Mouse (Mus musculus) heart, embryonic 14.5 days (tissue): ENCODE results near the gene Chtf18. TPM values are rescaled to one million over a fixed set of nuclear protein-coding genes. Genes with fewer than 3 reads are reported as not detected.
"Not testable (repeated sequence)": the region's sequence is repeated elsewhere in the genome, so short reads cannot be mapped to it uniquely, and the experiment has no call there.

ENCODE experiments used
- ATAC-seq: fragments of 200-750 bp; cut with Nextera tagmentation; 2 replicates; pipeline ENCODE4 v1.8.0; 2017; ENCODE audit warnings: low read depth, moderate TSS enrichment; ENCODE audit not compliant: insufficient number of reproducible peaks, insufficient read depth, low FRiP score
- H3K27ac ChIP-seq, 2 experiments: fragments of 200-500 bp in 1 of 2; fragments of 300-500 bp in 1 of 2; sonication (generic) in 1 of 2; replicated peaks in 1 of 2; 2 replicates each; pipeline ENCODE4 v1.5.1; 2012 to 2014; ENCODE audit warnings: low read depth in 2 of 2, low read length in 2 of 2, control low read depth in 1 of 2, mild to moderate bottlenecking in 1 of 2, mixed read lengths in 1 of 2; ENCODE audit not compliant: control insufficient read depth in 1 of 2, insufficient read depth in 1 of 2
- H3K27me3 ChIP-seq: fragments of 300-500 bp; sonication (generic); 2 replicates; pipeline ENCODE4 v1.6.1; 2014; ENCODE audit warnings: mild to moderate bottlenecking, low read length, control low read depth; ENCODE audit not compliant: control insufficient read depth, insufficient read depth
- H3K36me3 ChIP-seq: fragments of 300-500 bp; sonication (generic); 2 replicates; pipeline ENCODE4 v1.6.1; 2014; ENCODE audit warnings: mild to moderate bottlenecking, control low read depth, low read length, mixed read lengths; ENCODE audit not compliant: control insufficient read depth, insufficient read depth
- H3K4me1 ChIP-seq, 2 experiments: fragments of 200-500 bp in 1 of 2; fragments of 300-500 bp in 1 of 2; sonication (generic) in 1 of 2; 2 replicates each; pipeline ENCODE4 v1.6.1; 2012 to 2014; ENCODE audit warnings: low read length in 2 of 2, control low read depth in 1 of 2, mixed read lengths in 1 of 2; ENCODE audit not compliant: control insufficient read depth in 2 of 2, insufficient read depth in 2 of 2
- H3K4me2 ChIP-seq: fragments of 300-500 bp; sonication (generic); 2 replicates; pipeline ENCODE4 v1.6.1; 2014; ENCODE audit warnings: mild to moderate bottlenecking, low read length
- H3K4me3 ChIP-seq, 2 experiments: fragments of 200-500 bp in 1 of 2; fragments of 300-500 bp in 1 of 2; sonication (generic) in 1 of 2; 2 replicates each; pipeline ENCODE4 v1.5.1; 2012 to 2014; ENCODE audit warnings: low read length in 2 of 2, mild to moderate bottlenecking in 2 of 2, control low read depth in 1 of 2, low read depth in 1 of 2, moderate library complexity in 1 of 2; ENCODE audit not compliant: control insufficient read depth in 1 of 2, insufficient read depth in 1 of 2
- H3K9ac ChIP-seq: fragments of 300-500 bp; sonication (generic); 2 replicates; pipeline ENCODE4 v1.6.1; 2014; ENCODE audit warnings: mild to moderate bottlenecking, low read length
- H3K9me3 ChIP-seq: fragments of 300-500 bp; sonication (generic); 2 replicates; pipeline ENCODE4 v1.6.1; 2016; ENCODE audit warnings: low read length, control low read depth; ENCODE audit not compliant: control insufficient read depth
- WGBS: fragments of 180-500 bp; shearing (Covaris S2); extraction: QIAGEN DNeasy Blood & Tissue Kit; methylation state at CpG from one replicate; pipeline ENCODE4 v1.1.7; 2014; 5-methylcytosine and 5-hydroxymethylcytosine counted together
- polyA plus RNA-seq: library from polyadenylated mRNA; unstranded; fragments of >200 nt; fragmentation: Nextera tagmentation; extraction: Ambion mirVana; gene quantifications from 2 replicates; pipeline ENCODE4 v1.2.1, GENCODE M21; 2014

Chtf18 gene
- polyA plus RNA-seq, 1 experiment from 2014 or later = 9.5 TPM

DNA sequence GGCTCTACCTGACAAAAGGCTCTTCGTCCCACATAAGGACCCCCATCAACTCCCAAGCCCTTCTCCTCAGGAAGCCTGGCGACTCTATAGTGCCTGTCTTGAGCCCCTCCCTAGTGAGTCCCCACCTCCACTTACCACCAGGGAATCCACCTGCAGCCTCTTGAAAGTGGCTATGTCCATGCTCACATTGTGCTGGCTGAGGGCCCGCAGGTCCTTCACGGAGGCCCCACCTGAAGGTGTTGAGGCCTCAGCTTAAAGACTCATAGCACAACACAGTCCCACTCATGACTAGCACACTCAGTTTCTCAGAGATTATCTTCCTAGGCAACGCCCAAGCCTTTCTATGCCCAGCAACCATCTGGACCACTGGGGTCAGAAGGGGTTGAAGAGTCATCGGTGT, 22.1 kb upstream of the Chtf18 start:
- Histone ChIP-seq H3K9ac (no peak overlapping the region), H3K36me3 (no peaks in the 10 kb centered on the region), H3K27me3 (no peaks in the 10 kb centered on the region; the same call in 1 of the 2 replicates), H3K27ac (no peak overlapping the region), H3K4me1 (peaks cover 6 to 7% of the 10 kb centered on the region in 2 experiments; a peak in 3 of 4 replicates), H3K4me2 (no peak overlapping the region), H3K4me3 (no peak overlapping the region), H3K9me3 (no peaks in the 10 kb centered on the region)
- no peak for ATAC-seq
- 77% methylated on average over 6 of the region's 6 CpGs for WGBS

DNA sequence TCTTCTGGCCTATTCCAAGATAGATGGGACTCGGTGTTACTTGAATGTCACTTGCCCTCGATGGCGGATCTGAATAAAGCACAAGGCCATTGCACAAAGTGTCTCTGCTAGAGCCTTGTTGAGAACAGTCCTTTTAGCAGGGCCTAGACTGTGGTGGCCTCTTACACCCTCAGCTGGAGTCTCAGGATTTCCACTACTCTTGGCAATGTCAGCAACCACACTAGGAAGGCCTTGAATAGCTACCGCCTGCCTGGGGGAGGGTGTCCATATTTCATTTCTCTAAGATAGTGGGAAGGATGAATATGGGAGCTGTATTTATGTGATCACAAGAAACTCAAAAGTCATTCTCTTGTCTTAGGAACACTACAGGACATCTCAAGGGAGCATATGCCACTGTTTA, 21.0 kb upstream of the Chtf18 start:
- Histone ChIP-seq H3K9ac (no peak overlapping the region), H3K4me1 (peaks cover 6 to 7% of the 10 kb centered on the region in 2 experiments; a peak in 3 of 4 replicates), H3K27me3 (no peaks in the 10 kb centered on the region; the same call in 1 of the 2 replicates), H3K4me2 (no peak overlapping the region), H3K27ac (no peak overlapping the region), H3K9me3 (no peaks in the 10 kb centered on the region), H3K4me3 (no peak overlapping the region), H3K36me3 (no peaks in the 10 kb centered on the region)
- ATAC-seq = no peak
- WGBS = 89% methylated on average over 4 of the region's 4 CpGs

- H3K9ac ChIP-seq = no peak overlapping the region
- H3K9me3 ChIP-seq = no peaks in the 10 kb centered on the region
- no peaks in the 10 kb centered on the region for H3K36me3 ChIP-seq
- no peak overlapping the region for H3K4me2 ChIP-seq
- no peak overlapping the region for H3K4me3 ChIP-seq
- no peaks in the 10 kb centered on the region; the same call in none of the 2 replicates for H3K27me3 ChIP-seq
- no peak overlapping the region for H3K27ac ChIP-seq
- WGBS = 74% methylated on average over 10 of the region's 10 CpGs
- no peaks in the 10 kb centered on the region for H3K4me1 ChIP-seq
- ATAC-seq = no peak
These were observed 17.1 kb upstream of the Chtf18 start for GRCm38 (mm10) chr17:25744311-25744710.

- Histone ChIP-seq H3K27me3 (no peaks in the 10 kb centered on the region; the same call in none of the 2 replicates), H3K9me3 (no peaks in the 10 kb centered on the region), H3K4me1 (no peaks in the 10 kb centered on the region), H3K4me2 (no peak overlapping the region), H3K4me3 (no peak overlapping the region), H3K27ac (no peak overlapping the region), H3K9ac (no peak overlapping the region), H3K36me3 (no peaks in the 10 kb centered on the region)
- no peak for ATAC-seq
- 83% methylated on average over 9 of the region's 9 CpGs for WGBS
These were observed 16.6 kb upstream of the Chtf18 start for GRCm38 (mm10) chr17:25743831-25744230.

DNA sequence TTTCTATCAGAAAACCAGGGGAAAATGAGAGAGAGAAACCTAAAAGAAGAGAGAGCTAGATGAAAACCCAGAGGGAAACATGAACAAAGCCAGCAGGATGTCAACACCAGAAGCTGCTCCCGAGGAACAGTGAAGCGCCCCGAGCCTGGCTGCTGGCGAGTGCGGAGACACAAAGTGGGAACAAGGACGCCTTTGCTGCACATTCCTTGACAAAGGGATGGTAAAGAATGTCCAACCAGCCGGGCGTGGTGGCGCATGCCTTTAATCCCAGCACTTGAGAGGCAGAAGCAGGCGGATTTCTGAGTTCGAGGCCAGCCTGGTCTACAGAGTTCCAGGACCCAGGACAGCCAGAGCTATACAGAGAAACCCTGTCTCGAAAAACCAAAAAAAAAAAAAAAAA, 14.3 kb upstream of the Chtf18 start:
- H3K9ac ChIP-seq, H3K9me3 ChIP-seq, H3K4me1 ChIP-seq, H3K4me2 ChIP-seq, H3K36me3 ChIP-seq, ATAC-seq, H3K27me3 ChIP-seq, H3K27ac ChIP-seq, H3K4me3 ChIP-seq: not testable (repeated sequence)
- WGBS = 62% methylated on average over 12 of the region's 12 CpGs

GRCm38 (mm10) chr17:25738861-25739260, 11.6 kb upstream of the Chtf18 start:
- Histone ChIP-seq H3K27ac (no peak overlapping the region), H3K27me3 (no peaks in the 10 kb centered on the region; the same call in 1 of the 2 replicates), H3K36me3 (no peaks in the 10 kb centered on the region), H3K9me3 (no peaks in the 10 kb centered on the region), H3K4me1 (no peaks in the 10 kb centered on the region), H3K4me2 (no peak overlapping the region), H3K4me3 (no peak overlapping the region), H3K9ac (no peak overlapping the region)
- no peak for ATAC-seq
- WGBS = 60% methylated on average over 7 of the region's 7 CpGs

DNA sequence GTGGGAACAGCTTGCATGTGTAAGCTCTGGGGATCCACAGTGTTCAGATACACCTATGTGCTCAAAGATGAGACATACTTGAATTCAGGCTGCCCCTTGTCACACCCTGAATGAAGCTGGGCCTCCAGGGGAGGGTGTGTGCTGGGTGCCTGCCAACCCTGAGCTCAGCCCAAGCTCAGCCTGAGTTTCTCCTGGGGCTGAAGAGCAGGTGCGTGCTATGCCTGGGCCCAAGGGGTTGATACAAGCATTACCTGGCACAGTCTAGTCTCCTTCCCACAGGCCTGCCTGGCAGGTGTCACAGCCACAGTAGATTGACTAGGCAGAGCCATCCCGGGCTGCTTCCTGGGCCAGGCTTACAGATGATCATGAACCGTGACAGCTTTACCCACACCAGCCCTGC, 8.5 kb upstream of the Chtf18 start, which contains the start of gene Mslnl:
TSS of gene Mslnl (plus strand) at position 298 of the 400 bp plus-strand sequence.
- peaks cover 8% of the 10 kb centered on the region for H3K36me3 ChIP-seq
- ATAC-seq = no peak
- H3K27ac ChIP-seq = no peak within 1 kb of the TSS
- 75% methylated on average over 3 of the region's 3 CpGs for WGBS
- H3K27me3 ChIP-seq = no peaks in the 10 kb centered on the region; the same call in 1 of the 2 replicates
- H3K4me2 ChIP-seq = no peak within 1 kb of the TSS
- no peak within 1 kb of the TSS for H3K9ac ChIP-seq
- no peak within 1 kb of the TSS for H3K4me3 ChIP-seq
- no peaks in the 10 kb centered on the region for H3K4me1 ChIP-seq
- H3K9me3 ChIP-seq = no peaks in the 10 kb centered on the region

DNA sequence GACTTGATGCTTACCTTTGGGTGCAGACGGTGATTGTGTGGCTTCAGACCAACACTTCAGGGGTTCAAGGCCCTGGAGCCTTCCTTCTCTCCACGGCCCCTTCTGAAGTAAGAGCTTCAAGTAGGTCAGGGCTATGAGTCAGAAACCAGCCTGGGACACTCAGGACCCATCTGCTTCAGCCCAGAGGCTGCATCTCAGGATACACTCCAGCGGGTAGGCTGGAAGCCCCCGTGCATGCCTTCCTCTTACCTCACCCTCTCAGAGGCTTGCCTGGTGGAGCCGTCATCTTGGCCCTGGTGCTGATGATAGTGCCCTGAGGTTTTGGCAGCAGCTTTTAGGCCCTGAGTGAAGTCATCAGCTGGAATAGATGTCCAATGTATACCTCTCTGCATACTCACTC, 8.0 kb upstream of the Chtf18 start:
- Histone ChIP-seq H3K4me1 (no peaks in the 10 kb centered on the region), H3K9me3 (no peaks in the 10 kb centered on the region), H3K4me2 (no peak overlapping the region), H3K9ac (no peak overlapping the region), H3K27ac (no peak overlapping the region), H3K4me3 (no peak overlapping the region), H3K36me3 (peaks cover 13% of the 10 kb centered on the region), H3K27me3 (no peaks in the 10 kb centered on the region; the same call in 1 of the 2 replicates)
- ATAC-seq = no peak
- 82% methylated on average over 5 of the region's 5 CpGs for WGBS
